Mouse (Mus musculus) ES-Bruce4 (cell line): ENCODE data around the gene Setdb1.

Experiments
- CTCF ChIP-seq: IDR thresholded peaks from one replicate; pipeline ENCODE4 v1.8.1; 2011; ENCODE audit warnings: low read depth, low read length
- EP300 ChIP-seq: IDR thresholded peaks from 2 replicates; pipeline ENCODE4 v1.6.1; 2011; ENCODE audit warnings: low read depth, low read length; ENCODE audit not compliant: insufficient read depth
- POLR2A ChIP-seq: IDR thresholded peaks from one replicate; pipeline ENCODE4 v1.8.1; 2011; ENCODE audit warnings: low read length; ENCODE audit not compliant: insufficient read depth

GRCm38 (mm10) chr3:95295321-95296102, 61.5 kb downstream of the Setdb1 start:
- TF ChIP-seq POLR2A (no peak), CTCF (no peak), EP300 (no peak)
